Mouse (Mus musculus) 416B (cell line): Measurements from ENCODE around the gene Itgav.

Source experiments
- DNase-seq: peaks from one replicate; pipeline ENCODE4 v3.0.0; 2011; ENCODE audit warnings: low read depth

Gene Itgav

DNA sequence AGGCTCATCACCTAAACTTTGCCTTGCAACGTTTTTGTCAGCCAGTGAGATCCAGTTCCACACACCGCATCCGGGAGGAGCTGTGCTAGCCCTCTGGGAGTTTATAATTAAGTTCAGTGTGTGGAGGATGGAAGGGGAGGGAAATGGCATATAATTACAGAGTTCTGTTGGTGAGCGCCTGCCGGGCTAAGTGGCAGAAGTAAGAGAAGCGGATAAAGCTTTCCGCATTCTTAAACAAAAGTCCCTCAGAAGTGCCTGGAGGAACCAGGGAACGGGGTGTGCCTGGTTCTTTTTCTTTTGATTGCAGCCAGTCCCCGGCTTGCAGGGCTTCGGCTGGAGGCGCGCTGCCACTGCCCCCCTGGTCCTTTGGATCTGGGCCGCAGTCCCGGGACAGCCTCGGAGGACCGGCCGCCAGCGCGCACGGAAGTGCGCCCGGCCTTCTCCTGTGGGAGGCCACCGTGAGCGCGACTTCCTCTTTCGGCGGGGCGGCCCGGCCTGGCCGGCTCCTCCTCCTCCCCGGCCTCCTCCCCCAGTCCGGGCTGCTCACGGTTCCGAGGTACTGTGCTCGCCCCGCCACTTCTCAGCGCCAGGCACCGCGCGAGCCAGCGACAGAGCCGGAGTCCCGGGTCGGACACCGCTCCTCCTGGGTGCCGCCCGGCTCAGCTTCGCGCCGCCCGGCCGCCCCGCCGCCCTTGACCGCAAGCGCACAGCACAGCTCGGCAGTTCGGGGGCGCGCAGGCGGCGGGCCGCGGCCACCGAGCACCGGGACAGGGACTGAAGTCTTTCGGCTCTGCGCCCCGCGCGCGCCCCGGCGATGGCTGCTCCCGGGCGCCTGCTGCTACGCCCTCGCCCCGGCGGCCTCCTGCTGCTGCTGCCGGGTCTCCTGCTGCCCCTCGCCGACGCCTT is at the start of gene Itgav:
Itgav (plus strand) TSS at position 477 of the 906 bp plus-strand sequence.
- DNase-seq, result peak; percentile 84

DNA sequence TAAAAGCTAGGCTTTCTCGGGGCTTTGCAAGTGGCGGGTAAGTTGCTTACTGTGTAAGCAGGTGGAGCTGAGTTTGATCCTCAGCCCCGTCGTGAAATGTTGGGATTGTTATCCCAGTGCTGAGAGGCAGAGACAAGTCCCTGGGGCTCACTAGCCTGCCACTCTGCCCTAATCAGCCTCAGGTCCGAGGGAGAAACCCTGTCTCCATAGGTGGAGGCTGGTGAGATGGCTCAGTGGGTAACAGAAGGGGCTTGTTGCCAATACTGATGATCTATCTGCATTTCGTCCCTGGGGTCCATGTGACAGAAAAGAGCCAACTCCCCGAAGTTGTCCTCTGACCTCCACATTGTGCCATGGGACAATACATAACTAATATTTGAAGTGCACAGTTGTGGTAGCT is 49.8 kb upstream of the Itgav start:
- no peak for DNase-seq

DNA sequence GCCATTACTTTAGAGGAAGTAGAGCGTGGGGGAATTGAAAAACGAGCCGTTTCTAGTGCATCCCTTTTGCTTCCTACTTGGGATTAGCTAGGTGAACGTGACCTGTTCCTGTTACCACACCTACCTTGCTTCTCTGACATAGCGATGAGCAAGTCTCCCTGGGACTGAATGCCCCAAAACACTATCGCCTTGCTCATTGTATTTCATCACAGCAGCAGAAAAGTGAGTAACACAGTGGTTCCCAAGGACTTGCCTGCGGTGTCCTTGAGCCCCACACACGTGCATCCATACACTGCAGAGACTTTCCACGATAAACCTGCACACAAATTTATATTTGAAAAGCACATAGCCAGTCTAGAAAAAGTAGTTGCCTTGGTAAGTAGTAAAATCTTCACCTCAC is 49.3 kb upstream of the Itgav start:
- DNase-seq, result no peak

DNA sequence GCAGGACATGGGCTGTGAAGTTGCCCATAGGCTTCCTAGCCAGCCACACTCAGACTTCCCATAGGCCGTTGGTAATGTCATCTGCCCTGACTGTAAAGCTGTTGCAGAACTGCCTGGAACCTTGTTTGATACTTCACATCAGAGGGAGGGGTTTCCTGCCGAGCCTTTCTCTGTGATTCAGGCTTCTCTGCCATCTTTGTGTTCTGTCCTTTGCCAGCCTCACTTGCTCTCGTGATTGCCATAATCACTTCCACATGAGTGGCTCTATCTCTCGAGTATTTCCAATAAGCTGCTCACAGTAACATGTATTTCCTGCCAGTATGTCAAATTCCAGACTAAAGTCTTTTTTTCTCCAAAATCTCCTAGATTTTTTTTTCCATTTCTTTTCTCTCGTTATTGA is 48.5 kb upstream of the Itgav start:
- DNase-seq, result no peak

DNA sequence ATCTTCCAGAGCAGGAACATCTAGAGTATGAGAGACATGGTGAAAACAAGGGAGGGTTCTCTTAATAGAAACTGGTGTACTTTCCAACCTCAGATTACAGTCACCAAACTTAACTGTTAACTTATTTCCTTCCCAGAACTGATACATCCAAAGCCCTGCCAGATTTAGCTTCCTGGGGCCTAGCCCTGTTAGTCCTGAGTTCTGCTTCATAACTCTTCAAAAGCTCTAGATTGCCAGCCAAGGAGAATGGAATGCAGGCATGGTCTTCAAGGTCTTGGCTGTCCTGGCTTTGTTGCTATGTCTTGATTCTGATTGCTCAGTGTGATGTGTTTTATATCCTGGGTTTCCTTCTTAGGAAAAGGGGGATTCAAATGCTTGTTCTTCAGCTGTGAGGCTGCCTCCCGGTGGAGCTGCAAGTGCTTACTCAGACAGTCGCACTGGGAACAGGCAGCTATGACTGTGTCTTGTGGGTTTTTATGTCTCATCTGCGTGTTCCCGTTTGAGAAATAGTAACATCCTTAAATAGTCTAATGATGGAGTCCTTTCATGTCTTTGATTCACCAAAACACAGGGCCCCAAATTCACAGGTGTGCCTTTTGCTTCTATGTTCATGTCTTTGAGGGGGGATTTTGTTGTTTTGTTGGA is 47.8 kb upstream of the Itgav start:
- peak; percentile 53 for DNase-seq

DNA sequence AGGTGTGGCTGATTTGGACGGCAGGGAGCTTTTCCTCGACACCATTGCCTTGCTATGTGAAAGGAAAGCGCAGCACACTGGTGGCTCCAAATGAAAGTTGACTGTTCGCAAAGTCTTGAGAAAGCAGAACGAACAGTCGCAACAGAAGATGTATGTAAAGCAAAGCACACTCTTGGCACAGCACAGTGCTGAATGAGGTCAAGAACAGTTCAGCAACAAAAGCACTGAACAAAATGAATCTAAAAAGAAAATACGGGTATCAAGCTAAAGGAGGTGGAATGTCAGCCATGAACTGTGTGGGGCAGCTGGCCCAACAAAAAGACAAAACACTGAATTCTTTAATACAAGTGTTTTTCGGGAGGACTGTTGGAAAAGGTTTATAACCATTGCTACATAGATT is 42.9 kb upstream of the Itgav start:
- DNase-seq, result no peak

DNA sequence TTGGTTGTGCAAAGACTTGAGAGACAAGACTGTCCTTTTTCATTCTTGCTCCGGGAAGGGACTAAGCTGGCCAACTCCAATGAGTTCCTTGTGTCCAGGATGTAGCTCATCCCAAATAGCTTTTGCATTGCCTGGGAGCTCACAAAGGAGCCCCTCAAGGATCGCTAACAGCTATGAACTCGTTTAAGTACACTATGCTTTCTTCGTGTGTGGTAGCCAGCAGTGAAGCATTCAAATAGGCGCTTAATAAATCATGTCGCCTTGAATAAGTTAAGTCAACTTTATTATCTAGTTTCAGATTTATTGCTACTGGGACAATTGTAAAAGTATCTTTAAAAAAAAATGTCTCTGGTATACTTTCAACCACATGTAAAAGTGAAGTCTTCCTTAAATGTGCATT is 42.4 kb upstream of the Itgav start:
- no peak for DNase-seq

DNA sequence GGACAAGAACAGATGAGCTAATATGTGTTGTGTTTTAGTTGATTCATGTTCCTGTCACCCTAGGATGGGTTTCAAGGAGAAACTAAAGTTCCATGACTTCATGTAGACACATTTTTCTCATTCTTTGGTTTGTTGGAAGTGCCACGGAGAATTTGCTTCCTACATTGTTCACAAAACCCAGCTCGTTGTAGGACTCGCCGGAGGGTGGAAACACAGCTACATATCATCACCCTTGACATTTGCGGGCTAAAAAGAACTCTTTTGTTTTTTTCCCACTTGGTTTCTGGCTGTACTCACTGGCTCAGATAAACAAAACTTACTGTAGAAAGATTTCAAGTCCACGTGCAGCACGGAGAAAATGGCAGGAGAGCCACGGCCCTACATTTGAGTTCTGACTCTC is 41.9 kb upstream of the Itgav start:
- DNase-seq, result no peak

DNA sequence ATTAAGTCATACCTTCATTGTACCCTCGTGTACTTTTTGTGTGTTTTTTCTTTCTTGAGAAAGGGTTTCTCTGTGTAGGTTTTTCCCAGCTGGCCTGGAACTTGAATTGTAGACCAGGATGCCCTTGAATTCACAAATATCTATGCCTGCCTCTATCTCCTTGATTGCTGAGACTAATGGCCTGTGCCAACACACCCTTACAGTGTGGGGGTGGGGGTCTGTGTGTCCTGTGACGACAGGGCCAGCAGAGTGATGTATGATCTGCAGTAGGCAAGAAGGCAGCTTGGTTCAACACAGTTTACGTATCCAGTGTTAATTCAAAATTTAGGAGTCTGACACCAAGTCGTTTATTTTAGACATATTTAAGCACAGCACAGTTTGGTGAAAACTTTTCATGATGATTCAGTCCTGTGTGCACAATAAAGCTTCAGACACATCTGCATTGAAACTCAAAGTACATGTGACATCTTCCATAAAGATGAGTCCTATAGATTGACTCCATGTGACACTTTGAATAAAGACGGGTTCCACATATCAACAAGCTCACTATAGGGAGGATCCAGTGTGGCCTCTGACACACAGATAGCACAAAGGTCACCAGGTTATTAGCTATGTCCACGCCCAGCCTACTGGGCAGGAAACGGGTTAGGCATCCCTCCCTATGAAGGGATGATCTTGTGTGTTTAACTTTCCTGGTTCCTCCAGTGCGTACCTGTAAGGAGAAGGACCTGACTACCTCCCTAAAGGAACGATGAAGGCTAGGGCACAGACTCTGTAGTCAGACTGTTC is 40.3 kb upstream of the Itgav start:
- DNase-seq, result no peak

DNA sequence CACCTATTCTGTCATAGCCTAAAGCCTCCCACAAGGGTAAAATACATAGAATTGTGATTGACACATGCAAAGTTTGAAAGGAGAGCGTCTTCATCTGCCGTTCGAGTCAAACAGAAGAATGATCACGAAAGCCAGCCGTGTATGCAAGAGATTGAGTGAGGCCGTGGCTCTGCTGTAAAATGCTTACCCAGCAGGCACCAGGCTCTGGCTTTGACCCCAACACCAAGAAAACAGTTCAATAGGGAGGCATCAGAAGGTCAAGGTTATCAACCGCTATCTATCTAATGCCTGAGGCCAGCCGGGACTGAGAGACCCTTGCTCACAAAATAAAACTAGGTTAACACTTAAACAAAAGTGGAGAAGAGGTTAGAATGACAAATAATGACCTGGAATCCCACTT is 39.5 kb upstream of the Itgav start:
- DNase-seq, result no peak

DNA sequence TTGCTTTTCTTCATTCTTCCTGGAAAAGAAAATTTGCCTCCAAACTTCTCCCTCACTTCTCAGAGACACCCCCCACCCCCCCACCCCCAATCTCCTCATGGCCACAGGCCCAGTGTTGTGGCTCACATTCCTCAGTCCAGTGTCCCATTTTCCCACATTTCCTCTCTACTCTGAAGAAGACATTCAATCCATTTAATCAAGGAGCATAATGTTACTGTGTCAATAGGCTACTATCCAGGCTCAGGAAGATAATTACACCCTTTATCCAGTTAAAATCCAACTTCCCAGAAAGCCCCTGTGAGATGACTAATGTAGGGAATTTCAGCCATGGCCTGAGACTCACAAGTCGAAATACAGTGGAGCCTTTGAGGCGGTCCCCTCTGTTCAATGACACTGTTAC is 33.8 kb upstream of the Itgav start:
- DNase-seq, result no peak

DNA sequence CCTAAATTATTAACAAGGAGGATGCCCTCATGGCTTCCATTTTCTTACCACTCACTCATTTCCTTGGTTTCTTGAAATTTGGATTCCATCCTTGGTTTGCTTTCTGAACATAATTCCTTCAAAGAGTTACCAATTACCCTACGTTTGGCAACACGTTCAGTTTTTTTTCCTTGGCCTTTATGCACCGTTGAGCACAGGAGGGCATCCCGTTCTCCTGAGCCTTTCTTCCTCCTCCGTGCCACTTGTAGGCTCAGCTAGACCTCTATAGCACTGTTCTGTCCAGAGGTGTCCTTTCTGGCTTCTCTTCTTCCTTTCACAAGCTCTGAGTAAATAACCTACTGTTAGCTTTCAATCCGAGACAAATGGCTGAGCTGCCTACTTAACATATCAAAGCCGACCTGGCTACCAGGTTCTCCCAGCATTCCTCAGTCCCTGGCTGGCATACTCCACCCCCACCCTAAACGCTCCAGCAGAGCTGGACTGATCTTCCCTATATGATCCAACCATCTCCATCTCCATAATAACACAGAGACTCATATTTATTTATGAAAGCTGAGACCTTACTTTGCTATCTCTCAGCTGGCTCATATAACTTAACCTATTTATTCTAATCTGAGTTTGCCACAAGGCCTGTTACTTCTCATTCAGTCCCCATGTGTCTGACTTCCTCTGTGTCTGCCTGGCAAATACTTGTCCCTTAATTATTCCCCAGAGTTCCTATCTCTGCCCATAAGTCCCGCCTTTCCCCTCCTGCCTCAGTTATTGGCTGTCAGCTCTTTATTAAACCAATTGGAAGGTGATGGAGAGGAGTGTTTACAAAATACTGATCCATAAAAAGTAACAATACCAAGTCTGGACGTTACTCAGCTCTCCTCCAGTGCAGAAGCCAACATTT is 31.3 kb upstream of the Itgav start:
- DNase-seq, result no peak

DNA sequence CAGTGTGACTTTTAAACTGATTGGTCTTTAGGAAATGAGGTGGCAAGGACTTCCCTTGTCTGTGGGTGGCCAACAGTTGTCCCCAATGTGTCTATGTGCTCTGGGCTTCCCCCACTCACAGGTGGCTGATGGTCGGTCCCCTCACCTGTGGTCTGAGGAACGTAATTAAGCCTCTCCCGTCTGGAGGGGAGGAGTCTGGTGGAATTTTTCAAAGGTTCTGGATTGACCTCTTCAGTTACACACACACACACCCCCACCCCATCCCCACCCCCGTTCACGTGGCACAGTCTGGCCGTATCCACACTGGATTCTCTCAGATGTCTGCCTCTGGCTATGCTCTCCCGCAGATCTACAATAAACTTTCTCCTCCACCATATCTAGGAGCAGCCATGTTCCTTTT is 30.1 kb upstream of the Itgav start:
- no peak for DNase-seq

DNA sequence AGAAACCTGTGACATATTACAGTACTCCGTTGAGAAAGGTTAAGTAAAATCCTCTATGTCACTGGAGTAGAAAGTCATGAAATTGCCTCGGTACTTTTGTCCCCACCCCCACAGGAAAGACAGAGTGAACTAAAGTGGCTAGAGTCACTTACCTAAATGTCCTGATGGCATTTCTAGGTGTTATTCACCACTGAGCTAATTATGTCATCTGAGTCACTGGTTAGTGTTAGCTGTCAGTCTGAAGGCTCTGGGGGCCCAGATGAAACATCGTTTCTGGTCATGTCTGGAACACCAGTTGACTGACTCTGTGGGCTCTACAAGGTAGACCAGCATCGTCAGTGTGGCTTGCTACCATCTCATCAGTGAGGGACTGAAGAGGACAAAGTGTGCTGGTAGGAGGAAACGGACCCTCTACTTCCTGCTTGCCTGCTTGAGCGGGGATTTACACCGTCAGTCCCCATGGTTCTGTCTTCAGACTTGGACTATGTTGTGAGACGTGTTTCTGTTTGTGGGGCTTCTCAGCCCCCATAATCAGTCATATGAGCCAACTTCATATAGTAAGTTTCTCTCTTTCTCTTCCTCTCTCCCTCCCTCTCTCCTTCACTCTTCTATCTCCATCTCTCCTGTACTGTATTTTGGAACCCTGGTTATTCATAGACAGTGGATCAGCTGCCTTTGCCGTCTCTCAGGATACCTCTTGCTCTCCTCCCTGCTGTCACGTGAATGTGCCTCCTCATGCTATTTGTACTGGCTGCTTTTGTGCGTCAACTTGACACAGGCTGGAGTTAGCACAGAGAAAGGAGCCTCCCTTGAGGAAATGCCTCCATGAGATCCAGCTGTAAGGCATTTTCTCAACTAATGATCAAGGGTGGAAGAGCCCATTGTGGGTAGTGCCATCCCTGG is 28.6 kb upstream of the Itgav start:
- no peak for DNase-seq

DNA sequence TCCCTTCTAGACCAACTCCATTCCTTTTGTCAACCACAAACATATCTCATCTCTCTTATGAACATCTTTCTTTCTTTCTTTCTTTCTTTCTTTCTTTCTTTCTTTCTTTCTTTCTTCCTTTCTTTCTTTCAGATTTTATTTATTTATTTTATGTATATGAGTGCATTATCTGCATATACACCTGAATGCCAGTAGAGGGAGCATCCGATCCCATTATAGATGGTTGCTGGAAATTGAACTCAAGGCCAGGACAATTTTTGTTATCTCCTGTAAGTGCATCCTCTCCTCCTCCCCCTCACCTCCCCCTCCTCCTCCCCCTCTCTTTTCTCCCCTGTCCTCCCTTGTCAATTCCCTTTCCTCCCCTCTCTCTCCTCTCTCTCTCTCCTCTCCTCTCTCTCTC is 25.7 kb upstream of the Itgav start:
- DNase-seq, result peak; percentile 54

DNA sequence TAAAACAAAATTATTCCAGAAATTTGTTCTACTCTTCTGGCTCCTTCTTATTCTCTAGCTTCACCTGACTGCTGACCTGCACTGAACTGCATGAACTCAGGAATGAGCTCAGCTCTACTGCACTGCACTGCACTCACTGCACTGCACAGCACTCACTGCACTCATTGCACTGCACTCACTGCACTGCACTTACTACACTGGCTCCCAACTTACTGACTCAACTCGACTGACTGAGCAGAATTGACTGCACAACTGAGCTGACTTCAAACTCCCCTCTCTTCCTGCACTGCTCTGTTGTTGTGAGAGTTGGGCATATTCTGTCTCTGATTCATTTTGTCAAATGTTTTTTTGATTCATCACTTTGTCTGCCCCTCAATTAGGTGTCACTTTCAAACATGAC is 24.9 kb upstream of the Itgav start:
- DNase-seq, result no peak

DNA sequence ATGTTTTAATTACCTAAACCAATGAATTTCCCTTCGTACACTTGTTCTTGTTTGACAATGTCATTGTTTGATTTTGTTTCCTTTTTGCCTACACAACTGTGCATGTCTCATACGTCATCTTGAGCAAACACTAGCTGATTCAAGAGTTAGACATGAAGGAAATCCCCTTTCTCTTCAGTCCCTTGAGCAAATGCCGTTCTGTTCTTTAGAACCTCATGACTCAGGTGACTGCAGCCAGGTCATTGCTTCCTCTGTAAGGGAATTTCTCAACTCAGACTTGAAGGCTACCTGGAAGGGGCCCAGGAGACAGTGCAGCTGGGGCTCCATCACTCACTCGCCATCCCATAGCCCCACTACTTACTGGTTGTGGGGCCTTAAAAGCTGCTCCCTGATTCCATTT is 23.5 kb upstream of the Itgav start:
- no peak for DNase-seq

DNA sequence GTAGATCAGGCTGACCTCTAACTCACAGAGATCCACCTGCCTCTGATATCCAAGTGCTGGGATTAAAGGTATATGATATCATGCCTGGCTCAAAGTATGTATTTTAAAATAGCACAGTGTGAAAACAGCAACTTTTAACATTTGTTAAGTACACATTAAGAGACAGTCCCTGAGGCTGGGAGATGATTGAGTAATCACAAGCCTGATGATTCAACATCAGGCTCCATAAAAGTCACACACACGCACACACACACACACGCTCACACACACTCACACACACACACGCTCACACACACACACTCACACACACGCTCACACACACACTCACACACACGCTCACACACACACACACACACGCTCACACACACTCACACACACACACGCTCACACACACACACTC is 21.8 kb upstream of the Itgav start:
- DNase-seq, result peak; percentile 60

DNA sequence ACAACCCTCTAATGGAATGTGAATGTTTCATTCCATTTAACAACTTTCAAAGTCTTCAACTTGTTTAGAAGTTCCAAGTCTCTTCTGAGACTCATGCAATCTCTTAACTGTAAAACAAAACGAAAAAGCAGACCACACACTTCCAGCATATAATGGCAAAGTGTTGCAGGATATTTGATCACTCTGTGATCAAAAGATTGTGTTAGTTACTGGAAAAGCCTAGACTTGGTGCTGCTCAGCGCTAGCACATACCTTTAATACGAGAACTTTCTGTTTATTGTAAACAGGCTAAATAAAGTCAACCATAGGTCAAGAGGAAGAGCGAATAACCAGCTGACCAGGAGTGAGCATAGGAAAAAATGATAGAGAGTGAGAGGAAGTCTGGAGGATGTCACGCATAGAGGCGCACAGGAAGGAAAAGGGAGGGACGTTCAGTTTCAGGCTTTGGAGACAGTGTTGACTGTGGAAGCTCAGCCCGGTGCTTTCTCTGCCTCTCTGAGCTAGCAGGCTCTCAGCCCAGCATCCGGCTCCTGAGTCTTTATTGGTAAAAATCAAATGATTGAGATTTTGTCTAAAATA is 18.5 kb upstream of the Itgav start:
- DNase-seq, result peak; percentile 72

DNA sequence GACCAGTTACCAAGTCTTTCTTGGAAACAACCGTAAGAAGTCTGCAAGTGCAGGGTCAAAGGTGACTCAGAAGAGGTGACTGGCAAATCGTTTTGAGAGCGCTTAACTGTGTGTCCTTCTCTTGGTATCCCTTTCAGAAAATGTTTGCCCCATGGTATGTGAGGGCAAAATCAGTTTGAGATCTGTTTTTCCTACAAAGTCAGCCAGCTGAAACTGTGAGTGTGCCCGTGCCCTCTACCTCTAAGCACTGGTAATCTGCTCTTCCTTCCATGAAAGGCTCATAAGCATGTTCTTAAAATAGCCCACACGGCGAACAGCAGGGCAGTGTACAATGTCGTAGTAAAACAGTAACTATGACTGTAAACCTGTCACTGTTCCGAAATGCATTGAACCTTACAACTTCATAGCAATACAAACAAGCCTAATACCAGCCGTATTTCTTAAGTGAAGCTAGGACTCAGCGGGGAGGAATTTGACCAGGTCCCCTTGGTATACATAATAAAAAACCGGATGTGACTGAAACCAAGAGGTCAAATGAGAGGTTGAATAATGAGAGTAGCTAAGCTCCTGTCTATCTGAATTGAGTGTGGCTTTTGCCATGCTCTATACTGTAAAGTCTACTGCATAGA is 14.2 kb upstream of the Itgav start:
- no peak for DNase-seq
